ENCODE assay signal across 1 mouse cellular context in genomic region chr13:34119406-34119805, GRCm38 (mm10).
TF ChIP-seq lines count a peak whose summit lies in the region.

No protein-coding gene starts in this region.

TF ChIP-seq in MEL, 35 proteins besides CTCF, POLR2A, EP300 and RAD21:
- no peak for TF ChIP-seq ZC3H11A (IDR thresholded peaks at IDR 0.05; ENCODE audit: low read depth, low read length)
- peak; percentile 86 for TF ChIP-seq ETS1 (IDR thresholded peaks at IDR 0.05; ENCODE audit: low read depth, low read length)
- 0 out of 2 replicates have a peak, but pooled peaks have one; percentile 20 for TF ChIP-seq RCOR1 (IDR thresholded peaks at IDR 0.05; ENCODE audit: low read depth, low read length)
- TF ChIP-seq POLR2AphosphoS2 (IDR thresholded peaks at IDR 0.05; ENCODE audit: low read length), result no peak
- TF ChIP-seq CHD1 (IDR thresholded peaks at IDR 0.05; ENCODE audit: low read depth, low read length), result no peak
- TF ChIP-seq TCF12 (IDR thresholded peaks at IDR 0.05; ENCODE audit: low read depth, low read length), result peak; percentile 91
- TF ChIP-seq GATA1 (IDR thresholded peaks at IDR 0.05; ENCODE audit: low read depth, low read length), result peak; percentile 72
- TF ChIP-seq BHLHE40 (IDR thresholded peaks at IDR 0.05; ENCODE audit: borderline replicate concordance, low read depth, low read length), result no peak
- 0 out of 2 replicates have a peak, but pooled peaks have one; percentile 25 for TF ChIP-seq MYB (IDR thresholded peaks at IDR 0.05; ENCODE audit: low read depth, low read length)
- TF ChIP-seq MXI1 (IDR thresholded peaks at IDR 0.05; ENCODE audit: low read depth, low read length), result 0 out of 2 replicates have a peak, but pooled peaks have one; percentile 18
- TF ChIP-seq CHD2 (IDR thresholded peaks at IDR 0.05; ENCODE audit: low read length), result no peak
TF ChIP-seq in MEL: peak in this region for 6.
